Mouse (Mus musculus) heart, adult 2 months (tissue): Measurements from ENCODE around the gene Colq. TPM values are rescaled to one million over a fixed set of nuclear protein-coding genes. Genes with fewer than 3 reads are reported as not detected.
A peak's percentile ranks its signal among the peaks of the same experiment; 100 is the strongest.

Experiments
- DNase-seq, 2 experiments: peaks; one replicate each; pipeline ENCODE4 v3.0.0; 2021
- H3K27ac ChIP-seq: fragments of 200-600 bp; 2 replicates; pipeline ENCODE4 v1.8.1; 2022
- H3K27me3 ChIP-seq: fragments of 200-500 bp; 2 replicates; pipeline ENCODE4 v1.6.1; 2012; ENCODE audit warnings: mild to moderate bottlenecking, low read length, inconsistent platforms, mixed read lengths; ENCODE audit not compliant: control insufficient read depth, insufficient read depth
- H3K36me3 ChIP-seq: fragments of 200-500 bp; 2 replicates; pipeline ENCODE4 v1.6.1; 2012; ENCODE audit warnings: low read length, inconsistent platforms; ENCODE audit not compliant: control insufficient read depth, insufficient read depth
- H3K4me1 ChIP-seq: fragments of 200-500 bp; 2 replicates; pipeline ENCODE4 v1.6.1; 2011; ENCODE audit warnings: low read length; ENCODE audit not compliant: control insufficient read depth, insufficient read depth
- H3K4me3 ChIP-seq: fragments of 200-600 bp; 2 replicates; pipeline ENCODE4 v1.8.1; 2022
- H3K79me2 ChIP-seq: fragments of 200-500 bp; replicated peaks from 2 replicates; pipeline ENCODE4 v1.6.1; 2012; ENCODE audit warnings: mild to moderate bottlenecking, inconsistent platforms, low read length, moderate library complexity, mixed read lengths; ENCODE audit not compliant: control insufficient read depth, insufficient read depth
- H3K9ac ChIP-seq: fragments of 200-500 bp; 2 replicates; pipeline ENCODE4 v1.6.1; 2012; ENCODE audit warnings: low read depth, mild to moderate bottlenecking, control low read depth, inconsistent platforms, low read length, mixed read lengths
- CTCF ChIP-seq: fragments of 200-600 bp; IDR thresholded peaks from 2 replicates; pipeline ENCODE4 v1.8.1; 2022; ENCODE audit warnings: antibody characterized with exemption, mild to moderate bottlenecking, moderate library complexity
- EP300 ChIP-seq: fragments of 200-500 bp; IDR thresholded peaks from 2 replicates; pipeline ENCODE4 v1.6.1; 2011; ENCODE audit warnings: low read depth, low read length, control low read depth; ENCODE audit not compliant: insufficient read depth
- POLR2A ChIP-seq: fragments of 200-500 bp; IDR thresholded peaks from 2 replicates; pipeline ENCODE4 v1.6.1; 2011; ENCODE audit warnings: mild to moderate bottlenecking, low read depth, low read length, control low read depth; ENCODE audit not compliant: insufficient read depth
- WGBS: fragments of 180-500 bp; shearing (Covaris S2); methylation state at CpG from one replicate; pipeline ENCODE4 v1.1.7; 2018; 5-methylcytosine and 5-hydroxymethylcytosine counted together
- intact Hi-C: fragments of 180-260 bp; cut with DNase I; formaldehyde crosslinking; loops from one replicate; pipeline ENCODE4 v1.15.1; 2025
- long read RNA-seq: library from polyadenylated mRNA; stranded (forward); transcript quantifications from one replicate; pipeline ENCODE4 v2.0.0, GENCODE M21; 2021
- polyA plus RNA-seq: library from polyadenylated mRNA; depleted of rRNA; stranded (reverse); fragments of >200 nt; gene quantifications from 2 replicates; pipeline ENCODE4 v1.2.3, GENCODE M21; 2012; rRNA removed
- total RNA-seq, 2 experiments: library from RNA; stranded (reverse); gene quantifications; 2 replicates each; pipeline ENCODE4 v1.2.3; 2021

Gene Colq
- total RNA-seq, result 10 to 100 TPM; 10.0 to 11.3 TPM
- polyA plus RNA-seq, result 12.6 and 14.7 TPM in 2 replicates
- long read RNA-seq, transcript Colq-201 (17 exons, 2,837 nt), result major isoform, 25 of 31 reads
- long read RNA-seq, partial matches to known transcripts, result 3 of 31 reads
- long read RNA-seq, other reads (novel, unspliced or antisense), result 3 of 31 reads

GRCm38 (mm10) chr14:31591243-31591642 is at the start of gene Colq:
Colq (minus strand) TSS chr14:31591343.
- TF ChIP-seq EP300 (no peak), CTCF (no peak), POLR2A (no peak)
- Histone ChIP-seq H3K79me2 (no peaks in the 10 kb centered on the region), H3K27me3 (no peaks in the 10 kb centered on the region), H3K4me3 (no peak within 1 kb of the TSS), H3K27ac (no peak within 1 kb of the TSS), H3K4me1 (no peaks in the 10 kb centered on the region), H3K9ac (no peak within 1 kb of the TSS), H3K36me3 (no peaks in the 10 kb centered on the region)
- 86% methylated on average over 3 of the region's 3 CpGs for WGBS
- intact Hi-C loops, result no loop called here
- no peak for DNase-seq

GRCm38 (mm10) chr14:31640346-31640889 is 49.3 kb upstream of the Colq start, which contains the start of gene Gm49387:
Gm49387 (minus strand) TSS chr14:31640878.
- peak within 1 kb of the TSS; percentile 94 for H3K4me3 ChIP-seq
- no peaks in the 10 kb centered on the region for H3K27me3 ChIP-seq
- peaks cover 1% of the 10 kb centered on the region; the same call in 1 of the 2 replicates for H3K4me1 ChIP-seq
- DNase-seq, result no peak
- H3K9ac ChIP-seq, result peak within 1 kb of the TSS; percentile 72
- peak within 1 kb of the TSS; percentile 91 for H3K27ac ChIP-seq
- intact Hi-C loops, result loop anchor here (5.0 kb wide), 2 partner anchors 447 to 832 kb away; partner anchors contain the start of genes Dph3 and Oxnad1
- no peaks in the 10 kb centered on the region; the same call in 1 of the 2 replicates for H3K36me3 ChIP-seq
- TF ChIP-seq EP300 (no peak), POLR2A (no peak), CTCF (no peak)
- H3K79me2 ChIP-seq, result no peaks in the 10 kb centered on the region
- WGBS, result 3% methylated on average over 26 of the region's 26 CpGs

GRCm38 (mm10) chr14:31630677-31631076 is 39.5 kb upstream of the Colq start:
- no peaks in the 10 kb centered on the region for H3K36me3 ChIP-seq
- intact Hi-C loops, result no loop called here
- no peak overlapping the region for H3K9ac ChIP-seq
- H3K4me1 ChIP-seq, result no peaks in the 10 kb centered on the region
- WGBS, result 80% methylated on average over 7 of the region's 7 CpGs
- H3K4me3 ChIP-seq, result no peak overlapping the region
- H3K79me2 ChIP-seq, result no peaks in the 10 kb centered on the region
- no peak for DNase-seq
- H3K27ac ChIP-seq, result no peak overlapping the region
- TF ChIP-seq POLR2A (no peak), CTCF (no peak), EP300 (no peak)
- H3K27me3 ChIP-seq, result no peaks in the 10 kb centered on the region

- 91% methylated on average over 12 of the region's 12 CpGs for WGBS
- no peak overlapping the region for H3K27ac ChIP-seq
- intact Hi-C loops, result no loop called here
Measured at GRCm38 (mm10) chr14:31622748-31623147, 31.6 kb upstream of the Colq start.

GRCm38 (mm10) chr14:31620591-31621223 is 29.6 kb upstream of the Colq start:
- Histone ChIP-seq H3K4me1 (no peaks in the 10 kb centered on the region), H3K27ac (no peak overlapping the region), H3K79me2 (no peaks in the 10 kb centered on the region), H3K27me3 (no peaks in the 10 kb centered on the region), H3K36me3 (no peaks in the 10 kb centered on the region), H3K4me3 (no peak overlapping the region), H3K9ac (no peak overlapping the region)
- WGBS, result 77% methylated on average over 9 of the region's 9 CpGs
- DNase-seq, result no peak
- no peak for TF ChIP-seq POLR2A
- TF ChIP-seq EP300, result no peak
- no peak for TF ChIP-seq CTCF
- intact Hi-C loops, result no loop called here

More at GRCm38 (mm10) chr14:31622748-31623147, 31.6 kb upstream of the Colq start:
- no peaks in the 10 kb centered on the region for H3K4me1 ChIP-seq
- no peaks in the 10 kb centered on the region for H3K36me3 ChIP-seq
- DNase-seq, result no peak
- H3K4me3 ChIP-seq, result no peak overlapping the region
- no peaks in the 10 kb centered on the region for H3K79me2 ChIP-seq
- no peaks in the 10 kb centered on the region for H3K27me3 ChIP-seq
- TF ChIP-seq POLR2A, result no peak
- no peak for TF ChIP-seq CTCF
- no peak for TF ChIP-seq EP300
- H3K9ac ChIP-seq, result no peak overlapping the region

- Histone ChIP-seq H3K79me2 (no peaks in the 10 kb centered on the region), H3K4me3 (no peak overlapping the region), H3K27ac (no peak overlapping the region), H3K27me3 (no peaks in the 10 kb centered on the region), H3K36me3 (no peaks in the 10 kb centered on the region), H3K9ac (no peak overlapping the region), H3K4me1 (no peaks in the 10 kb centered on the region)
- DNase-seq, result no peak
- intact Hi-C loops, result no loop called here
- TF ChIP-seq POLR2A (no peak), CTCF (no peak), EP300 (no peak)
- WGBS, result 69% methylated on average over 3 of the region's 3 CpGs
Measured at GRCm38 (mm10) chr14:31617997-31618396, 26.9 kb upstream of the Colq start.
